Mouse (Mus musculus): ENCODE measurements around the gene Dennd5a. TPM values are rescaled to one million over a fixed set of nuclear protein-coding genes. Genes with fewer than 3 reads are reported as not detected.

The Dennd5a gene
- total and polyA plus RNA-seq, 2 experiments, result 24.1 to 26.2 TPM

- TF ChIP-seq CTCF (IDR thresholded peaks at IDR 0.05; ENCODE audit: low read depth, low read length) (no peak), POLR2A (IDR thresholded peaks at IDR 0.05; ENCODE audit: extremely low read depth, insufficient read depth, low read length) (no peak)
- no peak for DNase-seq (ENCODE audit: extremely low read depth, low read depth, low spot score)
- no peaks in the 10 kb centered on the region for H3K4me1 ChIP-seq (ENCODE audit: control insufficient read depth, insufficient read depth, low read length)
- no peaks in the 10 kb centered on the region; the same call in 1 of the 2 replicates for H3K36me3 ChIP-seq (ENCODE audit: control insufficient read depth, insufficient read depth, low read length)
- 91% methylated on average over 1 of the region's 1 CpGs for WGBS
- no peak overlapping the region for H3K4me3 ChIP-seq (ENCODE audit: insufficient read depth, low read depth, low read length)
- no peak overlapping the region for H3K9ac ChIP-seq (ENCODE audit: low read depth, low read length)
- H3K79me2 ChIP-seq (ENCODE audit: control insufficient read depth, insufficient read depth, low read length), result no peaks in the 10 kb centered on the region
- no peak overlapping the region for H3K27ac ChIP-seq (replicated peaks; ENCODE audit: insufficient read depth, low read depth, low read length)
- no peaks in the 10 kb centered on the region for H3K27me3 ChIP-seq (ENCODE audit: control insufficient read depth, insufficient read depth, low read length)
Measured at GRCm38 (mm10) chr7:109886249-109886648, 74.0 kb downstream of the Dennd5a start.

DNA sequence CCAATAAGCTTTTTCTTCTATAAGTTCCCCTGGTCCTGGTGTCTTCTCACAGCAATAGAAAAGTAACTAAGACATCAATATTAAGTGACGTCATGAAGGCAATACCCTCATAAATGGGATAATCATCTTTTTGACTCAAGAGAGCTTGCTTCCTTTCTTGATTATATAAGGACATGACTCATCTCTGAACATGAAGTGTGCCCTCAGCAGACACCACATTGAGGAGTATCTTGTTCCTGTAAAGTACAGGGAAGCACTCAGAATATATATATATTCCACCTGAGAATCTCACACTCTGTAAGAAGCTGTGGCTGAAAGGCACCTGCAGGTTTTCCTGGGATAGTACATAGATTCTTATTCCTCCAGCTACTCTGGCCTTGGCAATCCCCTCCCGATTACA, 77.7 kb downstream of the Dennd5a start:
- Histone ChIP-seq H3K4me1 (ENCODE audit: control insufficient read depth, insufficient read depth, low read length) (no peaks in the 10 kb centered on the region), H3K36me3 (ENCODE audit: control insufficient read depth, insufficient read depth, low read length) (no peaks in the 10 kb centered on the region; the same call in 1 of the 2 replicates), H3K27ac (replicated peaks; ENCODE audit: insufficient read depth, low read depth, low read length) (no peak overlapping the region), H3K79me2 (ENCODE audit: control insufficient read depth, insufficient read depth, low read length) (no peaks in the 10 kb centered on the region), H3K4me3 (ENCODE audit: insufficient read depth, low read depth, low read length) (no peak overlapping the region), H3K9ac (ENCODE audit: low read depth, low read length) (no peak overlapping the region), H3K27me3 (ENCODE audit: control insufficient read depth, insufficient read depth, low read length) (no peaks in the 10 kb centered on the region)
- TF ChIP-seq POLR2A (IDR thresholded peaks at IDR 0.05; ENCODE audit: extremely low read depth, insufficient read depth, low read length) (no peak), CTCF (IDR thresholded peaks at IDR 0.05; ENCODE audit: low read depth, low read length) (no peak)
- WGBS, result 86% methylated on average over 2 of the region's 2 CpGs
- no peak for DNase-seq (ENCODE audit: extremely low read depth, low read depth, low spot score)

DNA sequence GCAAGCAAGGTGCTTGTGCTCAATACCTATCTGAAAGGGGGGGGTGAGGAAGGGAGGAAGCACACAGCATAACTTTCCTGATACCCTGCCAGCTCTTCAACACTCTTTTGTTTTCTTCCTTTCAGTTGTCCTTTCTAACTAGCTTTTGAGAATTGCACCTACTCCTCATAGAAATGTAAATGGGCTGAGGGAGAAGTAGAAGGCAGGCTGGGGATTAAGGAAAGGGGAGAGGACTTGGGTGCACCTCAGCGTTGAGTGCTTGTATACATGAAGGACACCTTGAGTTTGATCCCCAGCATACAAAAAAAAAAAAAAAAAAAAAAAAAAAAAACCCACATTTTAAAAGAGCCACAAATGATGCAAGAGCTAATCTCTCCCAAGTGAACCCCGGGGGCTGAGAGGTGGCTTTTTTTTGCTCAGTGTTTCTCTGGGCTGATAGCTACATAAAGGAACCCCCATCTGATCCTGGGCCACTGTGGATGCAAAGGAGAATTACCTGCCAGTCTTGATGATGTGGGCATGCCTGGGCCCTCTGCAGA, 78.6 kb downstream of the Dennd5a start:
- H3K4me1 ChIP-seq (ENCODE audit: control insufficient read depth, insufficient read depth, low read length), result no peaks in the 10 kb centered on the region
- H3K36me3 ChIP-seq (ENCODE audit: control insufficient read depth, insufficient read depth, low read length), result no peaks in the 10 kb centered on the region; the same call in 1 of the 2 replicates
- H3K27me3 ChIP-seq (ENCODE audit: control insufficient read depth, insufficient read depth, low read length), result no peaks in the 10 kb centered on the region
- no peak overlapping the region for H3K4me3 ChIP-seq (ENCODE audit: insufficient read depth, low read depth, low read length)
- TF ChIP-seq POLR2A (IDR thresholded peaks at IDR 0.05; ENCODE audit: extremely low read depth, insufficient read depth, low read length) (no peak), CTCF (IDR thresholded peaks at IDR 0.05; ENCODE audit: low read depth, low read length) (no peak)
- no peak for DNase-seq (ENCODE audit: extremely low read depth, low read depth, low spot score)
- 71% methylated on average over 2 of the region's 2 CpGs for WGBS
- no peak overlapping the region for H3K27ac ChIP-seq (replicated peaks; ENCODE audit: insufficient read depth, low read depth, low read length)
- no peaks in the 10 kb centered on the region for H3K79me2 ChIP-seq (ENCODE audit: control insufficient read depth, insufficient read depth, low read length)
- H3K9ac ChIP-seq (ENCODE audit: low read depth, low read length), result no peak overlapping the region

GRCm38 (mm10) chr7:109879158-109879557, 81.1 kb downstream of the Dennd5a start:
- DNase-seq (ENCODE audit: extremely low read depth, low read depth, low spot score), result no peak
- no peaks in the 10 kb centered on the region for H3K4me1 ChIP-seq (ENCODE audit: control insufficient read depth, insufficient read depth, low read length)
- H3K27ac ChIP-seq (replicated peaks; ENCODE audit: insufficient read depth, low read depth, low read length), result no peak overlapping the region
- TF ChIP-seq CTCF (IDR thresholded peaks at IDR 0.05; ENCODE audit: low read depth, low read length), result no peak
- no peak for TF ChIP-seq POLR2A (IDR thresholded peaks at IDR 0.05; ENCODE audit: extremely low read depth, insufficient read depth, low read length)
- 63% methylated on average over 12 of the region's 12 CpGs for WGBS
- H3K4me3 ChIP-seq (ENCODE audit: insufficient read depth, low read depth, low read length), result no peak overlapping the region
- no peaks in the 10 kb centered on the region for H3K79me2 ChIP-seq (ENCODE audit: control insufficient read depth, insufficient read depth, low read length)
- no peaks in the 10 kb centered on the region for H3K36me3 ChIP-seq (ENCODE audit: control insufficient read depth, insufficient read depth, low read length)
- H3K27me3 ChIP-seq (ENCODE audit: control insufficient read depth, insufficient read depth, low read length), result no peaks in the 10 kb centered on the region
- H3K9ac ChIP-seq (ENCODE audit: low read depth, low read length), result no peak overlapping the region

DNA sequence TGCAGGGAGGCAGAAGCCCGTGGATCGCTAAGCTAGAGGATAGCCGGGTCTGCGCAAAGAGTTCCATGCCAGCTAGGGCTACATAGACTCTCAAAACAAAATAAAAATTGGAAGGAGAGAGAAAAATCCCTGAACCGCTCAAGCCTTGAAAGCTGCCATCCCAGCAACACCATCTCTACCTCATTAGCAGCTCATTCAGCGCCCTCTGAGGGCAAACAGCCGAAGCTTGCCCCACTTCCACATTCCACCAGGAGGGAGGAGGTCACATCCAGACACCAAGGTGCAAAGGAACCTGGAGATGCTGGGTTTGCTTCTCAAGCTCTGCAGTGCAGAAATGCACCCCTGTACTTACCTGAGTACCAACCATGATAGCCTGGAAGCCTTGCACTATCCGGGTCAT, 84.2 kb downstream of the Dennd5a start:
- Histone ChIP-seq H3K27ac (replicated peaks; ENCODE audit: insufficient read depth, low read depth, low read length) (no peak overlapping the region), H3K4me3 (ENCODE audit: insufficient read depth, low read depth, low read length) (no peak overlapping the region), H3K9ac (ENCODE audit: low read depth, low read length) (no peak overlapping the region), H3K4me1 (ENCODE audit: control insufficient read depth, insufficient read depth, low read length) (no peaks in the 10 kb centered on the region), H3K79me2 (ENCODE audit: control insufficient read depth, insufficient read depth, low read length) (no peaks in the 10 kb centered on the region), H3K36me3 (ENCODE audit: control insufficient read depth, insufficient read depth, low read length) (no peaks in the 10 kb centered on the region), H3K27me3 (ENCODE audit: control insufficient read depth, insufficient read depth, low read length) (no peaks in the 10 kb centered on the region)
- TF ChIP-seq CTCF (IDR thresholded peaks at IDR 0.05; ENCODE audit: low read depth, low read length) (no peak), POLR2A (IDR thresholded peaks at IDR 0.05; ENCODE audit: extremely low read depth, insufficient read depth, low read length) (no peak)
- 72% methylated on average over 8 of the region's 8 CpGs for whole genome bisulfite sequencing
- DNase-seq (ENCODE audit: extremely low read depth, low read depth, low spot score), result no peak

GRCm38 (mm10) chr7:109875598-109875997, 84.7 kb downstream of the Dennd5a start:
- H3K4me3 ChIP-seq (ENCODE audit: insufficient read depth, low read depth, low read length), result no peak overlapping the region
- no peak overlapping the region for H3K9ac ChIP-seq (ENCODE audit: low read depth, low read length)
- H3K27ac ChIP-seq (replicated peaks; ENCODE audit: insufficient read depth, low read depth, low read length), result no peak overlapping the region
- H3K79me2 ChIP-seq (ENCODE audit: control insufficient read depth, insufficient read depth, low read length), result no peaks in the 10 kb centered on the region
- no peak for DNase-seq (ENCODE audit: extremely low read depth, low read depth, low spot score)
- H3K27me3 ChIP-seq (ENCODE audit: control insufficient read depth, insufficient read depth, low read length), result no peaks in the 10 kb centered on the region
- no peaks in the 10 kb centered on the region for H3K36me3 ChIP-seq (ENCODE audit: control insufficient read depth, insufficient read depth, low read length)
- no peak for TF ChIP-seq POLR2A (IDR thresholded peaks at IDR 0.05; ENCODE audit: extremely low read depth, insufficient read depth, low read length)
- TF ChIP-seq CTCF (IDR thresholded peaks at IDR 0.05; ENCODE audit: low read depth, low read length), result no peak
- 73% methylated on average over 3 of the region's 3 CpGs for WGBS
- no peaks in the 10 kb centered on the region for H3K4me1 ChIP-seq (ENCODE audit: control insufficient read depth, insufficient read depth, low read length)

Measured in liver, adult 2 months (tissue).